In the genomic region with DNA sequence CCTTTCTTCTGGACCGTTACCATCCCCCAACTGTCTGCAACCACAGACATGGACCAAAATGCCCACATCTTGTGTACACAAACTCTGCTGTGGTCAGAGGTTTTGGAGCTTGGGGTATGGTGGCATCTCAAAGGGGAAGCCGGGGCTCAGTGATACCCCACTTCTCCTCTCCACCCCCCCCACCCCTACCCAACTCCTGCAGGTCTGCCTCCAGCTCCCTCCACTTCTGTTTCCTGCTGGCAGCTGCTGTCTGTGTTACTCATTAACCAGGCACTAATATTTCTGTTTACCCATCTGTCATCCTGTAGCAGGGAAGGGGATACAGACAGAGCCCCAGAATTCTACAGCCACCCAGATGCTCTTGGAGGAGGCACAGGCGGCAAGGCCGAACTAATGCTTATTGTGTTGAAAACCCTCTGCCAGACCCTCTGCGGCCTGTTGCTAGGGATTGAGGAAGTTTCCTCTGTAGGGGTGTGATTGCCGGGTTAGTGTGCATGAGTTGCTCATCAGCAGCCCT, we compare ENCODE assay signal across 12 mouse cellular contexts. TPM values are rescaled to one million over a fixed set of nuclear protein-coding genes. Genes with fewer than 3 reads are reported as not detected.
DNase-seq lines count a peak whose midpoint lies in the region; ATAC-seq and TF ChIP-seq lines count a peak whose summit lies in the region.
"Had no signal": no experiment of that assay in that cellular context is flagged by ENCODE, and none has a peak within 500 bp of the region (broad histone marks: within the 10 kb centered on the region; RNA-seq: fewer than 3 reads in every experiment).

No protein-coding gene starts in this region.

- H3K9me3 ChIP-seq in heart, embryonic 10.5 days, result 0 out of 2 replicates have a peak, but pooled peaks cover 3% of the 10 kb centered on the region
- no peaks in the 10 kb centered on the region for H3K9me3 ChIP-seq in midbrain, embryonic 16.5 days (replicated peaks; ENCODE audit: control insufficient read depth, low read length, poor library complexity, severe bottlenecking)

- WGBS in heart, embryonic 10.5 days, result 78% methylated on average over 6 of the region's 6 CpGs
- 67% methylated on average over 6 of the region's 6 CpGs for WGBS in heart, adult 2 months
- 58% methylated on average over 6 of the region's 6 CpGs for WGBS in midbrain, embryonic 16.5 days

- no peak overlapping the region for H3K4me3 ChIP-seq in heart, embryonic 10.5 days
- H3K4me3 ChIP-seq in heart, adult 2 months, result no peak overlapping the region
- no peak overlapping the region for H3K4me3 ChIP-seq in midbrain, embryonic 16.5 days (ENCODE audit: low read depth, low read length)

- no peak for ATAC-seq in midbrain, embryonic 16.5 days
- ATAC-seq: CD4-positive, CD25-positive, alpha-beta regulatory T cell, adult 4 months had no signal

- DNase-seq in heart, embryonic 10.5 days (ENCODE audit: low spot score), result no peak
- DNase-seq in heart, adult 2 months, result no peak
- DNase-seq in MN1 (ENCODE audit: low spot score), result peak; percentile 47
- DNase-seq in kidney, postnatal 14 days, result peak; percentile 14
- peak; percentile 33 for DNase-seq in lung, postnatal 36 days
- no peak for DNase-seq in thymus, postnatal 36 days
- no peak for DNase-seq in right cerebral cortex, postnatal 10 days (ENCODE audit: low spot score in 2 of 2)

- TF ChIP-seq POLR2A in heart, adult 2 months (IDR thresholded peaks at IDR 0.05; ENCODE audit: insufficient read depth, low read depth, low read length), result no peak

- no peak overlapping the region for H3K4me2 ChIP-seq in midbrain, embryonic 16.5 days (ENCODE audit: low read length)

- TF ChIP-seq CTCF in heart, adult 2 months (IDR thresholded peaks at IDR 0.05), result no peak

- no peaks in the 10 kb centered on the region for H3K27me3 ChIP-seq in heart, embryonic 10.5 days (ENCODE audit: insufficient read depth, poor library complexity, severe bottlenecking)
- H3K27me3 ChIP-seq in heart, adult 2 months (ENCODE audit: control insufficient read depth, insufficient read depth, low read length), result no peaks in the 10 kb centered on the region
- no peaks in the 10 kb centered on the region for H3K27me3 ChIP-seq in midbrain, embryonic 16.5 days (ENCODE audit: control insufficient read depth, insufficient read depth, low read depth, low read length)

- no peak overlapping the region for H3K9ac ChIP-seq in heart, adult 2 months (ENCODE audit: low read depth, low read length)
- no peak overlapping the region for H3K9ac ChIP-seq in midbrain, embryonic 16.5 days (ENCODE audit: low read depth, low read length)

- no peak for TF ChIP-seq EP300 in heart, adult 2 months (IDR thresholded peaks at IDR 0.05; ENCODE audit: insufficient read depth, low read depth, low read length)

- H3K27ac ChIP-seq in heart, embryonic 10.5 days, result 0 out of 2 replicates have a peak overlapping the region, but pooled peaks have one; percentile 36
- no peak overlapping the region for H3K27ac ChIP-seq in heart, adult 2 months
- H3K27ac ChIP-seq in midbrain, embryonic 16.5 days (ENCODE audit: low read length), result no peak overlapping the region

- H3K36me3 ChIP-seq in heart, embryonic 10.5 days, result no peaks in the 10 kb centered on the region
- no peaks in the 10 kb centered on the region for H3K36me3 ChIP-seq in heart, adult 2 months (ENCODE audit: control insufficient read depth, insufficient read depth, low read length)
- H3K36me3 ChIP-seq in midbrain, embryonic 16.5 days (ENCODE audit: control insufficient read depth, insufficient read depth, low read length), result no peaks in the 10 kb centered on the region

- intact Hi-C loops in heart, adult 2 months (cut with DNase I), result no loop called here

- H3K4me1 ChIP-seq in heart, embryonic 10.5 days, result peaks cover 9% of the 10 kb centered on the region; the same call in 1 of the 2 replicates
- H3K4me1 ChIP-seq in heart, adult 2 months (ENCODE audit: control insufficient read depth, insufficient read depth, low read length), result no peaks in the 10 kb centered on the region
- H3K4me1 ChIP-seq in midbrain, embryonic 16.5 days (ENCODE audit: control insufficient read depth, insufficient read depth, low read length), result no peaks in the 10 kb centered on the region

- H3K79me2 ChIP-seq in heart, adult 2 months (replicated peaks; ENCODE audit: control insufficient read depth, insufficient read depth, low read length), result no peaks in the 10 kb centered on the region

RNA-seq across cellular contexts. Expression of a gene that starts 11.2 kb away (rescaled TPM):
- polyA plus RNA-seq in heart, embryonic 10.5 days (2016; fragmentation: Nextera tagmentation; extraction: Ambion mirVana), result 0.20 TPM in 1 of 2 replicates, not detected in the other
- not detected for total RNA-seq in heart, adult 2 months (2021)
- polyA plus RNA-seq in heart, adult 2 months (2012; rRNA removed), result 0.18 and 0.61 TPM in 2 replicates
- 0.13 TPM in 1 of 2 replicates, not detected in the other for polyA plus RNA-seq in midbrain, embryonic 16.5 days (2015; fragmentation: Nextera tagmentation; extraction: Ambion mirVana)

RNA-seq across cellular contexts. Expression of a gene that starts 24.7 kb away (rescaled TPM):
- polyA plus RNA-seq in heart, embryonic 10.5 days (2016; fragmentation: Nextera tagmentation; extraction: Ambion mirVana), result not detected in 2 replicates
- not detected for total RNA-seq in heart, adult 2 months (2021)
- polyA plus RNA-seq in heart, adult 2 months (2012; rRNA removed), result not detected in 2 replicates
- not detected in 2 replicates for polyA plus RNA-seq in midbrain, embryonic 16.5 days (2015; fragmentation: Nextera tagmentation; extraction: Ambion mirVana)
- total RNA-seq: layer of hippocampus, postnatal 10 days; neutrophil, adult 5-6 weeks had no signal
- polyA plus RNA-seq: CD4-positive, CD25-positive, alpha-beta regulatory T cell, adult 4 months had no signal

RNA-seq across cellular contexts. Expression of a gene that starts 43.6 kb away (rescaled TPM):
- 0.10 and 0.17 TPM in 2 replicates for polyA plus RNA-seq in heart, embryonic 10.5 days (2016; fragmentation: Nextera tagmentation; extraction: Ambion mirVana)
- total RNA-seq in heart, adult 2 months (2021), result not detected
- polyA plus RNA-seq in heart, adult 2 months (2012; rRNA removed), result not detected in 2 replicates
- polyA plus RNA-seq in midbrain, embryonic 16.5 days (2015; fragmentation: Nextera tagmentation; extraction: Ambion mirVana), result not detected in 2 replicates
- total RNA-seq: gastrocnemius, adult 18-20 months; layer of hippocampus, postnatal 10 days had no signal
- polyA plus RNA-seq: CD4-positive, CD25-positive, alpha-beta regulatory T cell, adult 4 months had no signal

RNA-seq across cellular contexts. Expression of a gene that starts 48.8 kb away (rescaled TPM):
- 0.39 and 0.81 TPM in 2 replicates for polyA plus RNA-seq in heart, embryonic 10.5 days (2016; fragmentation: Nextera tagmentation; extraction: Ambion mirVana)
- 1 to 10 TPM in 1 of 2 experiments, under 1 TPM in 1; 0.84 to 1.6 TPM for total RNA-seq in heart, adult 2 months (2021)
- polyA plus RNA-seq in heart, adult 2 months (2012; rRNA removed), result 7.2 and 8.8 TPM in 2 replicates
- polyA plus RNA-seq in midbrain, embryonic 16.5 days (2015; fragmentation: Nextera tagmentation; extraction: Ambion mirVana), result 2.8 and 3.6 TPM in 2 replicates
- total RNA-seq: neutrophil, adult 5-6 weeks had no signal

RNA-seq across cellular contexts. Expression of a gene that starts 49.0 kb away (rescaled TPM):
- not detected in 2 replicates for polyA plus RNA-seq in heart, embryonic 10.5 days (2016; fragmentation: Nextera tagmentation; extraction: Ambion mirVana)
- not detected for total RNA-seq in heart, adult 2 months (2021)
- 0.20 TPM in 1 of 2 replicates, not detected in the other for polyA plus RNA-seq in heart, adult 2 months (2012; rRNA removed)
- polyA plus RNA-seq in midbrain, embryonic 16.5 days (2015; fragmentation: Nextera tagmentation; extraction: Ambion mirVana), result not detected in 2 replicates
- total RNA-seq: gastrocnemius, adult 18-20 months; layer of hippocampus, postnatal 10 days had no signal

Comparison
In these comparisons a context has a peak if more than half of its experiments do, and no peak if none do; other contexts are left out.
1. DNase-seq: peak in MN1 (single experiment), kidney, postnatal 14 days (single experiment) and lung, postnatal 36 days (single experiment); none in heart, embryonic 10.5 days (single experiment), heart, adult 2 months (0 of 2), thymus, postnatal 36 days (0 of 2) and right cerebral cortex, postnatal 10 days (0 of 2).